Mouse (Mus musculus): Measurements from ENCODE around the gene Gjd3. TPM values are rescaled to one million over a fixed set of nuclear protein-coding genes. Genes with fewer than 3 reads are reported as not detected.

Gjd3 gene
- polyA plus RNA-seq, 1 experiment from 2014 or later: 3.0 TPM

GRCm38 (mm10) chr11:98968079-98968478, 14.7 kb downstream of the Gjd3 start:
- H3K36me3 ChIP-seq: peaks cover 14% of the 10 kb centered on the region
- WGBS: 20% methylated on average over 16 of the region's 16 CpGs
- peak overlapping the region; percentile 43 for H3K4me2 ChIP-seq
- H3K9ac ChIP-seq (replicated peaks): 0 out of 2 replicates have a peak overlapping the region, but pooled peaks have one; percentile 18
- H3K4me1 ChIP-seq: peaks cover 93% of the 10 kb centered on the region
- no peaks in the 10 kb centered on the region for H3K9me3 ChIP-seq (replicated peaks)
- H3K27ac ChIP-seq (replicated peaks): peak overlapping the region; percentile 83
- H3K27me3 ChIP-seq (replicated peaks): no peaks in the 10 kb centered on the region
- no peak for ATAC-seq (ENCODE audit: low FRiP score)
- no peak overlapping the region; the same call in 1 of the 2 replicates for H3K4me3 ChIP-seq (replicated peaks)

- Histone ChIP-seq H3K9me3 (replicated peaks) (no peaks in the 10 kb centered on the region), H3K9ac (replicated peaks) (no peak overlapping the region), H3K27me3 (replicated peaks) (no peaks in the 10 kb centered on the region), H3K27ac (replicated peaks) (peak overlapping the region; percentile 83), H3K4me1 (peaks cover 100% of the 10 kb centered on the region), H3K4me2 (peak overlapping the region; percentile 99), H3K4me3 (replicated peaks) (no peak overlapping the region), H3K36me3 (peaks cover 5% of the 10 kb centered on the region; the same call in 1 of the 2 replicates)
- 12% methylated on average over 9 of the region's 9 CpGs for WGBS
- ATAC-seq (ENCODE audit: low FRiP score): peak; percentile 19; the same call in 1 of the 2 replicates
Observed at GRCm38 (mm10) chr11:98966499-98967141, 16.2 kb downstream of the Gjd3 start.

- Histone ChIP-seq H3K9ac (replicated peaks) (peak overlapping the region; percentile 15), H3K27ac (replicated peaks) (peak overlapping the region; percentile 83), H3K36me3 (0 out of 2 replicates have a peak, but pooled peaks cover 2% of the 10 kb centered on the region), H3K4me1 (peaks cover 100% of the 10 kb centered on the region), H3K9me3 (replicated peaks) (no peaks in the 10 kb centered on the region), H3K4me2 (peak overlapping the region; percentile 99), H3K27me3 (replicated peaks) (no peaks in the 10 kb centered on the region), H3K4me3 (replicated peaks) (0 out of 2 replicates have a peak overlapping the region, but pooled peaks have one; percentile 9)
- 3% methylated on average over 10 of the region's 11 CpGs for WGBS
- ATAC-seq (ENCODE audit: low FRiP score): no peak
Observed at GRCm38 (mm10) chr11:98965416-98966077, 17.3 kb downstream of the Gjd3 start.

- Histone ChIP-seq H3K4me1 (peaks cover 100% of the 10 kb centered on the region), H3K36me3 (no peaks in the 10 kb centered on the region), H3K27ac (replicated peaks) (peak overlapping the region; percentile 83), H3K27me3 (replicated peaks) (no peaks in the 10 kb centered on the region), H3K9me3 (replicated peaks) (no peaks in the 10 kb centered on the region), H3K9ac (replicated peaks) (peak overlapping the region; percentile 44), H3K4me3 (replicated peaks) (peak overlapping the region; percentile 64; the same call in 1 of the 2 replicates), H3K4me2 (peak overlapping the region; percentile 99)
- WGBS: 15% methylated on average over 15 of the region's 15 CpGs
- ATAC-seq (ENCODE audit: low FRiP score): no peak
Observed at GRCm38 (mm10) chr11:98964616-98965415, 18.0 kb downstream of the Gjd3 start.

GRCm38 (mm10) chr11:98964201-98964615, 18.6 kb downstream of the Gjd3 start:
- ATAC-seq (ENCODE audit: low FRiP score): no peak

GRCm38 (mm10) chr11:98963191-98964021, 19.4 kb downstream of the Gjd3 start:
- Histone ChIP-seq H3K27ac (replicated peaks) (peak overlapping the region; percentile 83), H3K9me3 (replicated peaks) (no peaks in the 10 kb centered on the region), H3K9ac (replicated peaks) (peak overlapping the region; percentile 44), H3K4me1 (peaks cover 95% of the 10 kb centered on the region), H3K27me3 (replicated peaks) (no peaks in the 10 kb centered on the region), H3K36me3 (no peaks in the 10 kb centered on the region), H3K4me3 (replicated peaks) (peak overlapping the region; percentile 64), H3K4me2 (peak overlapping the region; percentile 99)
- WGBS: 1% methylated on average over 32 of the region's 32 CpGs
- peak; percentile 39 for ATAC-seq (ENCODE audit: low FRiP score)

More at GRCm38 (mm10) chr11:98964201-98964615, 18.6 kb downstream of the Gjd3 start:
- H3K4me1 ChIP-seq: peaks cover 100% of the 10 kb centered on the region
- peak overlapping the region; percentile 64 for H3K4me3 ChIP-seq (replicated peaks)
- 10% methylated on average over 6 of the region's 6 CpGs for WGBS
- H3K36me3 ChIP-seq: no peaks in the 10 kb centered on the region
- peak overlapping the region; percentile 99 for H3K4me2 ChIP-seq
- H3K9ac ChIP-seq (replicated peaks): peak overlapping the region; percentile 44; the same call in 1 of the 2 replicates
- H3K9me3 ChIP-seq (replicated peaks): no peaks in the 10 kb centered on the region
- H3K27ac ChIP-seq (replicated peaks): peak overlapping the region; percentile 83
- H3K27me3 ChIP-seq (replicated peaks): no peaks in the 10 kb centered on the region

GRCm38 (mm10) chr11:98962421-98963095, 20.3 kb downstream of the Gjd3 start:
- Histone ChIP-seq H3K27me3 (replicated peaks) (no peaks in the 10 kb centered on the region), H3K36me3 (no peaks in the 10 kb centered on the region), H3K9me3 (replicated peaks) (no peaks in the 10 kb centered on the region), H3K4me2 (peak overlapping the region; percentile 99), H3K27ac (replicated peaks) (peak overlapping the region; percentile 83), H3K4me3 (replicated peaks) (peak overlapping the region; percentile 64), H3K9ac (replicated peaks) (peak overlapping the region; percentile 44), H3K4me1 (peaks cover 87% of the 10 kb centered on the region)
- 3% methylated on average over 12 of the region's 12 CpGs for WGBS
- no peak for ATAC-seq (ENCODE audit: low FRiP score)

- Histone ChIP-seq H3K27ac (replicated peaks) (peak overlapping the region; percentile 86), H3K4me1 (peaks cover 79% of the 10 kb centered on the region), H3K36me3 (no peaks in the 10 kb centered on the region), H3K4me2 (peak overlapping the region; percentile 99), H3K9me3 (replicated peaks) (no peaks in the 10 kb centered on the region), H3K27me3 (replicated peaks) (no peaks in the 10 kb centered on the region), H3K4me3 (replicated peaks) (peak overlapping the region; percentile 64), H3K9ac (replicated peaks) (peak overlapping the region; percentile 71)
- 5% methylated on average over 8 of the region's 8 CpGs for WGBS
- ATAC-seq (ENCODE audit: low FRiP score): no peak
Observed at GRCm38 (mm10) chr11:98961766-98962165, 21.1 kb downstream of the Gjd3 start.

- Histone ChIP-seq H3K9ac (replicated peaks) (peak overlapping the region; percentile 71), H3K4me2 (peak overlapping the region; percentile 99), H3K9me3 (replicated peaks) (no peaks in the 10 kb centered on the region), H3K4me3 (replicated peaks) (peak overlapping the region; percentile 64), H3K4me1 (peaks cover 72% of the 10 kb centered on the region), H3K27ac (replicated peaks) (peak overlapping the region; percentile 86), H3K27me3 (replicated peaks) (no peaks in the 10 kb centered on the region), H3K36me3 (no peaks in the 10 kb centered on the region)
- ATAC-seq (ENCODE audit: low FRiP score): no peak
- WGBS: 3% methylated on average over 18 of the region's 18 CpGs
Observed at GRCm38 (mm10) chr11:98961051-98961592, 21.7 kb downstream of the Gjd3 start.

- no peaks in the 10 kb centered on the region for H3K9me3 ChIP-seq (replicated peaks)
- H3K36me3 ChIP-seq: no peaks in the 10 kb centered on the region
- H3K27ac ChIP-seq (replicated peaks): peak overlapping the region; percentile 86
- peak overlapping the region; percentile 71 for H3K9ac ChIP-seq (replicated peaks)
- under 1% methylated on average over 53 of the region's 53 CpGs for WGBS
- H3K27me3 ChIP-seq (replicated peaks): no peaks in the 10 kb centered on the region
- peaks cover 71% of the 10 kb centered on the region for H3K4me1 ChIP-seq
- peak overlapping the region; percentile 99 for H3K4me2 ChIP-seq
- ATAC-seq (ENCODE audit: low FRiP score): peak; percentile 36; the same call in 1 of the 2 replicates
- peak overlapping the region; percentile 64 for H3K4me3 ChIP-seq (replicated peaks)
Observed at GRCm38 (mm10) chr11:98960313-98960906, 22.4 kb downstream of the Gjd3 start.
